ENCODE assay signal across 17 mouse cellular contexts in genomic region chr3:123503943-123504342, GRCm38 (mm10). TPM values are rescaled to one million over a fixed set of nuclear protein-coding genes. Genes with fewer than 3 reads are reported as not detected.
A peak's percentile ranks its signal among the peaks of the same experiment; 100 is the strongest.
DNase-seq lines count a peak whose midpoint lies in the region; ATAC-seq and TF ChIP-seq lines count a peak whose summit lies in the region.
"Had no signal": no experiment of that assay in that cellular context is flagged by ENCODE, and none has a peak within 500 bp of the region (broad histone marks: within the 10 kb centered on the region; RNA-seq: fewer than 3 reads in every experiment).

No protein-coding gene starts in this region.

- peak overlapping the region; percentile 60 for H3K27ac ChIP-seq in layer of hippocampus, adult 2 months
- no peak overlapping the region for H3K27ac ChIP-seq in hindbrain, embryonic 13.5 days
- H3K27ac ChIP-seq: forebrain, embryonic 10.5 days; heart, adult 2 months; hindbrain, embryonic 12.5 days; stomach, embryonic 15.5 days had no signal

- intact Hi-C loops in left cerebral cortex, postnatal 36 days (cut with DNase I): no loop called here

- WGBS in hindbrain, embryonic 13.5 days: 78% methylated on average over 6 of the region's 6 CpGs

- no peak overlapping the region for H3K9ac ChIP-seq in hindbrain, embryonic 13.5 days
- H3K9ac ChIP-seq: hindbrain, embryonic 12.5 days; lung, embryonic 14.5 days; stomach, embryonic 15.5 days had no signal

- H3K36me3 ChIP-seq in hindbrain, embryonic 13.5 days: peaks cover 8% of the 10 kb centered on the region; the same call in 1 of the 2 replicates

- H3K9me3 ChIP-seq in hindbrain, embryonic 13.5 days: no peaks in the 10 kb centered on the region
- H3K9me3 ChIP-seq: forebrain, embryonic 10.5 days; hindbrain, embryonic 12.5 days; stomach, embryonic 15.5 days had no signal

- peak; percentile 52 for DNase-seq in layer of hippocampus, adult 11-12 months (ENCODE audit: low spot score)
- no peak for DNase-seq in layer of hippocampus, adult 9-10 months (ENCODE audit: low spot score)
- DNase-seq in brain, adult 2 months (ENCODE audit: low read depth, low spot score): peak; percentile 86
- DNase-seq in layer of hippocampus, adult 2 months (ENCODE audit: low spot score in 2 of 2): peak; percentile 49 to 70
- DNase-seq in left cerebral cortex, postnatal 36 days (ENCODE audit: low spot score in 2 of 2): peak; percentile 31 to 61
- DNase-seq: adrenal gland, postnatal 36 days; cerebellum, adult 9-10 months; heart, adult 2 months; heart, postnatal 10 days; lung, embryonic 14.5 days; lung, postnatal 4 days had no signal

- no peaks in the 10 kb centered on the region for H3K27me3 ChIP-seq in hindbrain, embryonic 13.5 days
- H3K27me3 ChIP-seq: hindbrain, embryonic 12.5 days; stomach, embryonic 15.5 days had no signal

- no peak for TF ChIP-seq CTCF in layer of hippocampus, adult 2 months (conservative IDR thresholded peaks at IDR 0.05)

- no peak for ATAC-seq in hindbrain, embryonic 13.5 days (ENCODE audit: low FRiP score)
- no peak for ATAC-seq in megakaryocyte-erythroid progenitor cell, adult 5-6 weeks (replicated peaks; ENCODE audit: low FRiP score, low TSS enrichment, poor library complexity, severe bottlenecking)

- H3K4me2 ChIP-seq in hindbrain, embryonic 13.5 days: no peak overlapping the region
- H3K4me2 ChIP-seq: hindbrain, embryonic 12.5 days; lung, embryonic 14.5 days; midbrain, embryonic 11.5 days; stomach, embryonic 15.5 days had no signal

- H3K4me1 ChIP-seq in hindbrain, embryonic 13.5 days (replicated peaks): peaks cover 23% of the 10 kb centered on the region

- no peak overlapping the region for H3K4me3 ChIP-seq in layer of hippocampus, adult 2 months
- H3K4me3 ChIP-seq in hindbrain, embryonic 13.5 days: no peak overlapping the region
- H3K4me3 ChIP-seq: forebrain, embryonic 10.5 days; heart, adult 2 months; hindbrain, embryonic 12.5 days; stomach, embryonic 15.5 days had no signal

RNA-seq across cellular contexts. Expression of gene Prss12, which starts 57.2 kb away (rescaled TPM):
- 10 to 100 TPM; 11.6 to 11.8 TPM for total RNA-seq in layer of hippocampus, adult 2 months (2021)
- 10 to 100 TPM; 15.7 to 18.0 TPM for total RNA-seq in left cerebral cortex, postnatal 36 days (2021)
- polyA plus RNA-seq in hindbrain, embryonic 13.5 days (2015; fragmentation: Nextera tagmentation; extraction: Ambion mirVana): 13.8 and 14.4 TPM in 2 replicates
- not detected in 2 replicates for total RNA-seq in megakaryocyte-erythroid progenitor cell, adult 5-6 weeks (2014; fragmentation: Nextera tagmentation)
- total RNA-seq in megakaryocyte-erythroid progenitor cell, adult 5-6 weeks (2017): not detected in 2 replicates

Comparison
In these comparisons a context has a peak if more than half of its experiments do, and no peak if none do; other contexts are left out.
1. RNA of gene Prss12, which starts 57.2 kb away (total RNA-seq): 15.7 to 18.0 TPM in left cerebral cortex, postnatal 36 days and 11.6 to 11.8 TPM in layer of hippocampus, adult 2 months; not detected in megakaryocyte-erythroid progenitor cell, adult 5-6 weeks; every median in the first group is over 10 times any median in the second.